Mouse (Mus musculus) embryonic fibroblast, embryonic 13.5 days (primary cell): ENCODE results near the gene Colq. TPM values are rescaled to one million over a fixed set of nuclear protein-coding genes. Genes with fewer than 3 reads are reported as not detected.

Source experiments
- H3K27ac ChIP-seq: 2 replicates; pipeline ENCODE4 v1.5.1; 2012; ENCODE audit warnings: low read length, control low read depth, inconsistent platforms; ENCODE audit not compliant: insufficient read depth
- H3K4me1 ChIP-seq: 2 replicates; pipeline ENCODE4 v1.6.1; 2011; ENCODE audit warnings: low read length; ENCODE audit not compliant: control insufficient read depth, insufficient read depth
- H3K4me3 ChIP-seq: 2 replicates; pipeline ENCODE4 v1.5.1; 2011; ENCODE audit warnings: mild to moderate bottlenecking, control low read depth, low read length; ENCODE audit not compliant: insufficient read depth
- CTCF ChIP-seq: IDR thresholded peaks from 2 replicates; pipeline ENCODE4 v1.5.1; 2011; ENCODE audit warnings: mild to moderate bottlenecking, control low read depth, low read length, moderate library complexity, borderline replicate concordance; ENCODE audit not compliant: insufficient read depth
- POLR2A ChIP-seq: IDR thresholded peaks from 2 replicates; pipeline ENCODE4 v1.6.1; 2011; ENCODE audit warnings: low read depth, mild to moderate bottlenecking, control low read depth, low read length, moderate library complexity
- polyA plus RNA-seq: library from polyadenylated mRNA; stranded (reverse); fragments of >200 nt; gene quantifications from 2 replicates; pipeline ENCODE4 v1.2.4, GENCODE M21; 2011; ENCODE audit warnings: low read depth; ENCODE audit not compliant: missing spikeins, insufficient read length

The Colq gene
- polyA plus RNA-seq, 1 experiment = 0.42 TPM

GRCm38 (mm10) chr14:31532656-31533055 lies 58.5 kb downstream of the Colq start:
- H3K4me3 ChIP-seq = no peak overlapping the region
- TF ChIP-seq CTCF (no peak), POLR2A (no peak)
- 0 out of 2 replicates have a peak, but pooled peaks cover 3% of the 10 kb centered on the region for H3K4me1 ChIP-seq
- no peak overlapping the region for H3K27ac ChIP-seq

DNA sequence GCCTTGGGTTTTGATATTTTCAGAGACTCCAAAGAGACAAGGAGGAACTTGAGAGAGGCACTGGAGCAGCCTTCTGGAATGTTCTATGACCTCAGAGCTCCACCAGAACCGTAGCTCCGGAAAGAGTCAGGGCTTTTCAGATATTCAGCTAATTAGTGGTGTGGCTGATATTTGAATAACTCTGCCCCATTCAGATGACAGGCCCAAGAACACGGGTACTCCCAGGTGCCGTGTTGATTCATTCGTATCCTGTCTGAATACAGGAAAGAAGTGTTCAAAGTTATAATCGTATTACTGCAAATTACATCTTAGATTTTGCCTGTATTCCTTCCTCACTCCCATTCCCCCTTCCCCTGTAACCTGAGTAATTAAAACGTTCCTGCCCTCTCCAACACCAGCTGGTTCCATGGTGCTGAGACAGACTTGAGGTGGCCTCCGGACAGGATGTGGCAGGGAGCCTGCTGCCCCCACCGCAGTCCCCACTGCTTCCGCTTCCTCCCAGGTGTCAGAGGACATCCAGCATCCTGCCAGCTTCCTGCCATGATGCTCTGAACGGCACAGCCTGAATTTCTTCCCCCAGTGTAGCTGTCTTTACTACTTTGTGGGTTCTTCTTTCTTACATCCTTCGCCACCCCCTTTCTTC lies 59.5 kb downstream of the Colq start:
- Histone ChIP-seq H3K4me1 (0 out of 2 replicates have a peak, but pooled peaks cover 3% of the 10 kb centered on the region), H3K4me3 (no peak overlapping the region), H3K27ac (no peak overlapping the region)
- TF ChIP-seq POLR2A (no peak), CTCF (no peak)

DNA sequence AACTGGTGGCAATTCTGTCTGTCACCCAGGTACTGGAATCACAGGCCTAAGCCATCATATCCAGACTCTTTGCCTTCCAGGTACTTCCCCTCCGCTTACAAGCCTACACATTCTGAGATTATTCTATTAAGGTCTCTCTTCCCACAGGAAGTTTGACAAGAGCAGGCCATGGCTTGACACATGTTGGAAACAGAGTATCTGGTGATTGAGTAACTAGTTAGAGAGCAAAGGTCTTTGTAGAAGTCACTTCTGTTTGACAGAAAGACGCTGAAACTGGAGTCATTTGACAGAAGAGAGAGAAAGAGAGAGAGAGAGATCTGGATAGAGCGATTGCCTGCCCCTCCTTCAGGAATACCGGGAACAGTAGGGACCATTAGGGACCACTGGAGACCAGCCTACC lies 60.3 kb downstream of the Colq start:
- TF ChIP-seq CTCF (no peak), POLR2A (no peak)
- H3K4me1 ChIP-seq = 0 out of 2 replicates have a peak, but pooled peaks cover 3% of the 10 kb centered on the region
- H3K4me3 ChIP-seq = no peak overlapping the region
- H3K27ac ChIP-seq = no peak overlapping the region

- Histone ChIP-seq H3K27ac (no peak overlapping the region), H3K4me1 (0 out of 2 replicates have a peak, but pooled peaks cover 3% of the 10 kb centered on the region), H3K4me3 (no peak overlapping the region)
- TF ChIP-seq CTCF (no peak), POLR2A (no peak)
Measured at GRCm38 (mm10) chr14:31525040-31525810, 65.9 kb downstream of the Colq start.

- Histone ChIP-seq H3K27ac (no peak overlapping the region), H3K4me1 (no peaks in the 10 kb centered on the region), H3K4me3 (no peak overlapping the region)
- TF ChIP-seq POLR2A = no peak
- TF ChIP-seq CTCF = no peak
Measured at GRCm38 (mm10) chr14:31521318-31521717, 69.8 kb downstream of the Colq start.

GRCm38 (mm10) chr14:31519165-31519564 lies 72.0 kb downstream of the Colq start:
- no peak overlapping the region for H3K27ac ChIP-seq
- TF ChIP-seq CTCF (0 out of 2 replicates have a peak, but pooled peaks have one; percentile 11), POLR2A (no peak)
- H3K4me1 ChIP-seq = no peaks in the 10 kb centered on the region
- no peak overlapping the region for H3K4me3 ChIP-seq

- no peak overlapping the region for H3K4me3 ChIP-seq
- no peaks in the 10 kb centered on the region for H3K4me1 ChIP-seq
- TF ChIP-seq CTCF = no peak
- TF ChIP-seq POLR2A = no peak
- H3K27ac ChIP-seq = no peak overlapping the region
Measured at GRCm38 (mm10) chr14:31515895-31516294, 75.2 kb downstream of the Colq start.

GRCm38 (mm10) chr14:31510322-31510721 lies 80.8 kb downstream of the Colq start:
- H3K4me3 ChIP-seq = no peak overlapping the region
- TF ChIP-seq POLR2A = no peak
- TF ChIP-seq CTCF = no peak
- no peaks in the 10 kb centered on the region for H3K4me1 ChIP-seq
- no peak overlapping the region for H3K27ac ChIP-seq

DNA sequence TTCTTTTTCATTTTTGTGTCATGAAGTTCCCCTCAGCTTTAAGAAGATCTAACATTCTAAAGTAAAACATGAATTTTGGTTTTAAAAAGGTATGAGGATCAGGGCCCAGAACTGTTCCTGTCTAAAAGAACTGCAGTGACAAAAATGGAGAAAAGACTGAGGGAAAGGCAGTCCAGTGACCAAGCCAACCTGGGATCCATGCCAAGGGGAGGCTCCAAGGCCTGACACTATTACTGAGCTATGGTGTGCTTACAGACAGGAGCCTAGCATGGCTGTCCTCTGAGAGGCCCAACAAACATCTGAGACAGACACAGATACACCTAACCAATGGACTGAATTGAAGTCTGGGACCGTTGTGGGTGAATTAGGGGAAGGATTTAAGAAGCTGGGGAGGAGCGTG lies 81.2 kb downstream of the Colq start:
- TF ChIP-seq CTCF (no peak), POLR2A (no peak)
- Histone ChIP-seq H3K27ac (no peak overlapping the region), H3K4me1 (no peaks in the 10 kb centered on the region), H3K4me3 (no peak overlapping the region)

DNA sequence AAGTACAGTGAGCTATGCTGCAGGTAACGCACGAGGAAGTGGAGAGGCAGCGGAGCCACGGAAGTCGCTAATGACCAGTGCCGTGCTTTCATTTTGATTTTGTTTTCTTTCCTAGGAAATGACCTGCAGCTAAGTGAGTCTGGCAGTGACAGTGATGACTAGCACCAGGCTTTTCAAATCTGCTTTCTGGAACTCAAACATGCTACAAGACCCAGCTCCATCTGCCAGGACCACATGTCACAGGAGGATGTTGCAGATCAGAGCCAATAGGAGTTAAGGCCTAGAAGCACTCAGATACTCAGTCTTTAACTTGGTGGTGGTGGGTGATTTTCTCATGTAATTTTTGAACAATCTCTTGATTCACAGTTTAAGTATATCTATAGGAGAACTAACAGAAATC lies 84.7 kb downstream of the Colq start:
- Histone ChIP-seq H3K27ac (no peak overlapping the region), H3K4me3 (no peak overlapping the region), H3K4me1 (no peaks in the 10 kb centered on the region)
- TF ChIP-seq CTCF (no peak), POLR2A (no peak)

DNA sequence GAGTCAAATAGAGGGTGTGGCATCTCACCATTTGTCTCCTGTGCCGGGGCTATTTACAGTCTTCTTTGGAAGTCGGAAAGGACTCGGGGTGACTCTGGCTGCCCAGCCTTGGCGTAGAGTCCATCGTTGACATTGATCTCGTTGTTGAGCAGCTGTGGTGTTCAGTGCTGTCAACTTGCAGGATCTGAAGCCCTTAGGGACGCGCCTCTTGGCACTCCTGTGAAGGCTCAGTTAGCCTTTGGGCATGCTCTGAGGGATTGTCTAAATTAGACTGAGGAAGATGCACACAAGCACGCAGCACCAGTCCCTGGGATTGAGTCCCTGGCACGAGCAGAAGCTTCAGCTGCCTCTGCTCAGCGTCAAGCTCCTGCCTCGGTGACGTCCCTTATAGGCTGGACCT lies 87.7 kb downstream of the Colq start:
- TF ChIP-seq POLR2A = no peak
- no peaks in the 10 kb centered on the region; the same call in 1 of the 2 replicates for H3K4me1 ChIP-seq
- H3K27ac ChIP-seq = no peak overlapping the region
- H3K4me3 ChIP-seq = no peak overlapping the region
